Mouse (Mus musculus): ENCODE data around the gene Slc12a8. TPM values are rescaled to one million over a fixed set of nuclear protein-coding genes. Genes with fewer than 3 reads are reported as not detected.

Gene Slc12a8
- total and polyA plus RNA-seq, 2 experiments from 2014 or later, result 1.1 to 2.1 TPM

GRCm38 (mm10) chr16:33666226-33666625, 149.1 kb downstream of the Slc12a8 start:
- no peak for ATAC-seq
- Histone ChIP-seq H3K9ac (no peak overlapping the region), H3K27ac (ENCODE audit: low read depth, low read length) (no peak overlapping the region), H3K27me3 (ENCODE audit: insufficient read depth, low read length) (no peaks in the 10 kb centered on the region), H3K4me1 (ENCODE audit: insufficient read depth) (no peaks in the 10 kb centered on the region), H3K36me3 (ENCODE audit: insufficient read depth) (no peaks in the 10 kb centered on the region), H3K9me3 (ENCODE audit: low read length) (no peaks in the 10 kb centered on the region), H3K4me2 (ENCODE audit: low read depth) (no peak overlapping the region), H3K4me3 (ENCODE audit: low read depth, low read length) (no peak overlapping the region)
- no peak for DNase-seq
- no peak for TF ChIP-seq CTCF (IDR thresholded peaks at IDR 0.05; ENCODE audit: low read depth)
- WGBS, result 85% methylated on average over 6 of the region's 6 CpGs

GRCm38 (mm10) chr16:33666985-33667538, 149.9 kb downstream of the Slc12a8 start:
- Histone ChIP-seq H3K9me3 (ENCODE audit: low read length) (no peaks in the 10 kb centered on the region), H3K36me3 (ENCODE audit: insufficient read depth) (no peaks in the 10 kb centered on the region), H3K4me3 (ENCODE audit: low read depth, low read length) (no peak overlapping the region), H3K4me1 (ENCODE audit: insufficient read depth) (no peaks in the 10 kb centered on the region), H3K9ac (no peak overlapping the region), H3K27me3 (ENCODE audit: insufficient read depth, low read length) (no peaks in the 10 kb centered on the region), H3K27ac (ENCODE audit: low read depth, low read length) (no peak overlapping the region), H3K4me2 (ENCODE audit: low read depth) (no peak overlapping the region)
- no peak for TF ChIP-seq CTCF (IDR thresholded peaks at IDR 0.05; ENCODE audit: low read depth)
- ATAC-seq, result no peak
- DNase-seq, result no peak
- 94% methylated on average over 4 of the region's 4 CpGs for WGBS

GRCm38 (mm10) chr16:33668448-33668847, 151.3 kb downstream of the Slc12a8 start:
- Histone ChIP-seq H3K9me3 (ENCODE audit: low read length) (no peaks in the 10 kb centered on the region), H3K27ac (ENCODE audit: low read depth, low read length) (no peak overlapping the region), H3K27me3 (ENCODE audit: insufficient read depth, low read length) (no peaks in the 10 kb centered on the region), H3K4me2 (ENCODE audit: low read depth) (no peak overlapping the region), H3K4me1 (ENCODE audit: insufficient read depth) (no peaks in the 10 kb centered on the region), H3K4me3 (ENCODE audit: low read depth, low read length) (no peak overlapping the region), H3K9ac (no peak overlapping the region), H3K36me3 (ENCODE audit: insufficient read depth) (no peaks in the 10 kb centered on the region)
- DNase-seq (no peak), ATAC-seq (no peak)
- WGBS, result 94% methylated on average over 2 of the region's 2 CpGs
- no peak for TF ChIP-seq CTCF (IDR thresholded peaks at IDR 0.05; ENCODE audit: low read depth)

GRCm38 (mm10) chr16:33669072-33669471, 151.9 kb downstream of the Slc12a8 start:
- WGBS, result 95% methylated on average over 1 of the region's 1 CpGs
- no peaks in the 10 kb centered on the region for H3K36me3 ChIP-seq (ENCODE audit: insufficient read depth)

GRCm38 (mm10) chr16:33670340-33670739, 153.2 kb downstream of the Slc12a8 start:
- no peak overlapping the region for H3K4me2 ChIP-seq (ENCODE audit: low read depth)
- no peak for TF ChIP-seq CTCF (IDR thresholded peaks at IDR 0.05; ENCODE audit: low read depth)
- no peaks in the 10 kb centered on the region for H3K4me1 ChIP-seq (ENCODE audit: insufficient read depth)
- H3K9me3 ChIP-seq (ENCODE audit: low read length), result no peaks in the 10 kb centered on the region
- H3K36me3 ChIP-seq (ENCODE audit: insufficient read depth), result no peaks in the 10 kb centered on the region
- no peak for ATAC-seq
- H3K27me3 ChIP-seq (ENCODE audit: insufficient read depth, low read length), result no peaks in the 10 kb centered on the region
- H3K4me3 ChIP-seq (ENCODE audit: low read depth, low read length), result no peak overlapping the region
- H3K9ac ChIP-seq, result no peak overlapping the region
- no peak for DNase-seq
- 76% methylated on average over 3 of the region's 3 CpGs for WGBS
- no peak overlapping the region for H3K27ac ChIP-seq (ENCODE audit: low read depth, low read length)

More at GRCm38 (mm10) chr16:33669072-33669471, 151.9 kb downstream of the Slc12a8 start:
- Histone ChIP-seq H3K9me3 (ENCODE audit: low read length) (no peaks in the 10 kb centered on the region), H3K27me3 (ENCODE audit: insufficient read depth, low read length) (no peaks in the 10 kb centered on the region), H3K4me1 (ENCODE audit: insufficient read depth) (no peaks in the 10 kb centered on the region), H3K4me2 (ENCODE audit: low read depth) (no peak overlapping the region), H3K27ac (ENCODE audit: low read depth, low read length) (no peak overlapping the region), H3K9ac (no peak overlapping the region), H3K4me3 (ENCODE audit: low read depth, low read length) (no peak overlapping the region)
- DNase-seq (no peak), ATAC-seq (no peak)
- TF ChIP-seq CTCF (IDR thresholded peaks at IDR 0.05; ENCODE audit: low read depth), result no peak

- H3K9ac ChIP-seq, result no peak overlapping the region
- H3K4me3 ChIP-seq (ENCODE audit: low read depth, low read length), result no peak overlapping the region
- DNase-seq (no peak), ATAC-seq (no peak)
- H3K4me2 ChIP-seq (ENCODE audit: low read depth), result no peak overlapping the region
- H3K4me1 ChIP-seq (ENCODE audit: insufficient read depth), result no peaks in the 10 kb centered on the region
- 97% methylated on average over 2 of the region's 2 CpGs for WGBS
- H3K27ac ChIP-seq (ENCODE audit: low read depth, low read length), result no peak overlapping the region
- no peaks in the 10 kb centered on the region for H3K36me3 ChIP-seq (ENCODE audit: insufficient read depth)
- TF ChIP-seq CTCF (IDR thresholded peaks at IDR 0.05; ENCODE audit: low read depth), result no peak
- H3K9me3 ChIP-seq (ENCODE audit: low read length), result no peaks in the 10 kb centered on the region
- no peaks in the 10 kb centered on the region for H3K27me3 ChIP-seq (ENCODE audit: insufficient read depth, low read length)
Observed at GRCm38 (mm10) chr16:33670933-33671332, 153.8 kb downstream of the Slc12a8 start.

GRCm38 (mm10) chr16:33672188-33672587, 155.1 kb downstream of the Slc12a8 start:
- WGBS, result 90% methylated on average over 4 of the region's 4 CpGs
- no peak for DNase-seq
- Histone ChIP-seq H3K27ac (ENCODE audit: low read depth, low read length) (no peak overlapping the region), H3K27me3 (ENCODE audit: insufficient read depth, low read length) (no peaks in the 10 kb centered on the region), H3K9ac (no peak overlapping the region), H3K4me1 (ENCODE audit: insufficient read depth) (no peaks in the 10 kb centered on the region), H3K36me3 (ENCODE audit: insufficient read depth) (no peaks in the 10 kb centered on the region), H3K4me2 (ENCODE audit: low read depth) (no peak overlapping the region), H3K4me3 (ENCODE audit: low read depth, low read length) (no peak overlapping the region), H3K9me3 (ENCODE audit: low read length) (no peaks in the 10 kb centered on the region)
- no peak for ATAC-seq
- no peak for TF ChIP-seq CTCF (IDR thresholded peaks at IDR 0.05; ENCODE audit: low read depth)

All from forebrain, postnatal 0 days (tissue).